Mouse (Mus musculus) forebrain, embryonic 10.5 days (tissue): Measurements from ENCODE around the gene Rnf145. TPM values are rescaled to one million over a fixed set of nuclear protein-coding genes. Genes with fewer than 3 reads are reported as not detected.

Experiments used
- DNase-seq: peaks from one replicate; pipeline ENCODE4 v3.0.0-alpha.2; 2017; ENCODE audit warnings: low spot score; ENCODE audit errors: extremely low spot score
- H3K27ac ChIP-seq: fragments of 300-500 bp; sonication (generic); 2 replicates; pipeline ENCODE4 v1.5.1; 2016; ENCODE audit warnings: mild to moderate bottlenecking
- H3K27me3 ChIP-seq: fragments of 300-500 bp; sonication (generic); 2 replicates; pipeline ENCODE4 v1.6.1; 2016; ENCODE audit warnings: mild to moderate bottlenecking; ENCODE audit not compliant: poor library complexity, severe bottlenecking
- H3K36me3 ChIP-seq: fragments of 300-500 bp; sonication (generic); replicated peaks from 2 replicates; pipeline ENCODE4 v1.6.1; 2016; ENCODE audit warnings: mild to moderate bottlenecking, moderate library complexity
- H3K4me1 ChIP-seq: fragments of 300-500 bp; sonication (generic); 2 replicates; pipeline ENCODE4 v1.6.1; 2016
- H3K4me3 ChIP-seq: fragments of 300-500 bp; sonication (generic); 2 replicates; pipeline ENCODE4 v1.5.1; 2016; ENCODE audit warnings: mild to moderate bottlenecking, moderate library complexity
- H3K9me3 ChIP-seq: fragments of 300-500 bp; sonication (generic); 2 replicates; pipeline ENCODE4 v1.6.1; 2016; ENCODE audit warnings: mild to moderate bottlenecking, moderate library complexity
- WGBS: fragments of 180-500 bp; shearing (Covaris S2); methylation state at CpG from one replicate; pipeline ENCODE4 v1.1.7; 2016; 5-methylcytosine and 5-hydroxymethylcytosine counted together
- polyA plus RNA-seq: library from polyadenylated mRNA; unstranded; fragments of >200 nt; fragmentation: Nextera tagmentation; extraction: Ambion mirVana; gene quantifications from 2 replicates; pipeline ENCODE4 v1.2.1, GENCODE M21; 2016

The Rnf145 gene
- polyA plus RNA-seq, 1 experiment from 2014 or later = 92.8 TPM

DNA sequence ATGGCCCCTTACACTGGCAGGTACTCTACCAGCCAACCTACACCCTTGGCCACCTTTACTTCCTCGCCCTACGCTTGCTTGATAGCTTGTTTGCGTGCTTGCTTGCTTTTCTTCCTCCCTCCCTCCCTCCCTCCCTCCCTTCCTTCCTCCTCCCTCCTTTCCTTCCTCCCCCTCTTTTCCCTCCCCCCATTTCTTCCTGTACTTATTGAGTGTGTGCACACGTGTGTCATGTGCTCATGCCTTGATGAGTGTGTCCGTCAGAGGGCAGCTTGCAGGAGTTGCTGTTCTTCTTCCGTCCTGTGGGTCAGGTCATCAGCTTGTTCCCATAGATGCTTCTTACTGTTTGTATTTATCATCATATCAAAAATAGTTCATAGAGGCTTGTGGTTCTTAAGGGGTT lies 25.2 kb downstream of the Rnf145 start:
- Histone ChIP-seq H3K27me3 (no peaks in the 10 kb centered on the region), H3K9me3 (no peaks in the 10 kb centered on the region), H3K36me3 (peaks cover 96% of the 10 kb centered on the region), H3K4me3 (no peak overlapping the region), H3K27ac (no peak overlapping the region), H3K4me1 (peaks cover 6% of the 10 kb centered on the region)
- DNase-seq = no peak
- 90% methylated on average over 6 of the region's 6 CpGs for WGBS

DNA sequence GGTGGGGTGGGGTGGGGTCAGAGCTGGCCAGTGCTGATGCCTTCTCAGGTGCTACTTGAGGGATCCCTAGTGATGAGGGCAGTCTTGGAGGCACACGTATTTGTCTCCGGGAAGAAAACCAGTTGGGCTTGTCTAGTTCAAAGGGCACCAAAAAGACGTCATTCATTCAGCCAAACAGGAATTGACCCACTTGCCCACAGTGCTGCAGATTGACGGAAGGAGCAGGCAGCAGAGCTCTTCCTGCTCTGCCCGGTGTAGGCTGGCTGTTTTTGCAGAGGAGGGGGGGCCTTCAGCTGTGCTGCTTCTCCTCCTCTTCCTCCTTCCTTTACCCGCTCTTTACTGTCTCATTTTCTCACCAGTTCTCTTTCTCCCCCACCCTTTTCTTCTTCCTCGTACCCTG lies 26.4 kb downstream of the Rnf145 start:
- H3K27ac ChIP-seq = no peak overlapping the region
- no peak overlapping the region for H3K4me3 ChIP-seq
- no peaks in the 10 kb centered on the region for H3K27me3 ChIP-seq
- no peaks in the 10 kb centered on the region; the same call in 1 of the 2 replicates for H3K4me1 ChIP-seq
- H3K36me3 ChIP-seq = peaks cover 98% of the 10 kb centered on the region
- 66% methylated on average over 7 of the region's 7 CpGs for WGBS
- no peak for DNase-seq
- H3K9me3 ChIP-seq = no peaks in the 10 kb centered on the region

DNA sequence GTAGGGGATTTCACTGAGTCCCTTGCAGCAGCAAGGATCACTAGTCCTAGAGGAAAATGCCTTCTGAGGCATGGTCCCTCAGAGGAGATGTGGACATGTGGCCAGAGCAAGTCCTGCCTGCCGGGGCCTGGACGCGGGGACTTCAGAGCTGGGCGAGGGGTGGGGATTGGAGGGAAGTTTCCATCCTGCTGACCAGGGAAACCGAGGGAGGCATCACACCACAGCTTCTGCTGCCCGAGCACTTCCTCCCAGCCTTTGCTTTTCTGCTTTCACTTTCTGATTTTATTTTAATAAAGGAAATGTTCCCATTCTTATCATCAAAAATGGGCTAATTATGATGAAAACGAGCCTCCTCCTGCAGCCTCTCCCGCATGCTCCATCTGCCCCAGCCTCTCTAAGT lies 27.5 kb downstream of the Rnf145 start:
- no peaks in the 10 kb centered on the region for H3K9me3 ChIP-seq
- no peak overlapping the region for H3K27ac ChIP-seq
- whole genome bisulfite sequencing = 85% methylated on average over 8 of the region's 8 CpGs
- no peak overlapping the region for H3K4me3 ChIP-seq
- no peaks in the 10 kb centered on the region for H3K27me3 ChIP-seq
- H3K4me1 ChIP-seq = no peaks in the 10 kb centered on the region
- peaks cover 98% of the 10 kb centered on the region for H3K36me3 ChIP-seq
- no peak for DNase-seq

DNA sequence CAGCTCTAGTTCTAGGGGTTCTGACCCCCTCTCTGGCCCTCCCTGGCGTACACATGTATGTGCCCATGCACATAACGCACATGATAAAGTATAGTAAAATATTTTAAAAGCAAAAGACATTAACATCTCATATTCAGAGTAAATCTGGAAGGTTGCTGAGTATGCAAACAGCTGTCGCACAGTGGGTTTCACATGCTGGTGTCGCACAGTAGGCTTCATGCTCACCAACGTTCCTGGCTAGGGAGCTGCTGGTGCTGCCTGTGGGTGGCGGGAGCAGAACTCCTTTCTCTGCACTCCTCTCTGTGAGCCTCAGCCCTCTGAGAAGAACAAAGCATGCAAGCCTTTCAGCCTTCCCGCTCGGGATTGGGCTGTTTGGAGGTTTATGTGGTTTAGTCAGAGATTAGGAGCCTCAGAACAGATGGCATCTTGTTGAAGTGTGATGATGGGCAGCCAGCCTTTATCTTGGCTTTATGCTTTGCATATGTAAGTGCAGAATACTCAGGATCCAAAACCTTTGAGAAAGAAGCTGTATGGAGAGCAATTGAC lies 29.0 kb downstream of the Rnf145 start:
- H3K36me3 ChIP-seq = peaks cover 98% of the 10 kb centered on the region
- 88% methylated on average over 8 of the region's 8 CpGs for WGBS
- no peak overlapping the region for H3K4me3 ChIP-seq
- no peak overlapping the region for H3K27ac ChIP-seq
- DNase-seq = no peak
- no peaks in the 10 kb centered on the region for H3K27me3 ChIP-seq
- no peaks in the 10 kb centered on the region for H3K4me1 ChIP-seq
- no peaks in the 10 kb centered on the region for H3K9me3 ChIP-seq

DNA sequence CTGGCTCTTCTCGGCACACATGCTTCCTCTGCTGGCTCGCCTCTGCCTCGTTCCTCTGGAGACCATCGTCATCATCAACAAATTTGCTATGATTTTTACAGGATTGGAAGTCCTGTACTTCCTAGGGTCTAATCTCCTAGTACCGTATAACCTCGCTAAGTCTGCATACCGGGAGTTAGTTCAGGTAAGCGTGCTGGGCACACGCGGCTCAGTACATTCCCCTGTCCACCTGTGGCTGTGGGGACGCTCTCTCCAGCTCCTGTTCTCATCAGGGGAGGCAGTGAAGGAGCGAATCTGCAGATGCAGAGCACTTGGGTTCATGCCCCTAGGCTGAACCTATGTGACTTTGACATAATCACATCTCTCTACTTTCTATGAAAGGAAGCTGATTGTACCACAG lies 30.1 kb downstream of the Rnf145 start:
- Histone ChIP-seq H3K27ac (no peak overlapping the region), H3K4me3 (no peak overlapping the region), H3K4me1 (no peaks in the 10 kb centered on the region), H3K27me3 (no peaks in the 10 kb centered on the region), H3K9me3 (no peaks in the 10 kb centered on the region), H3K36me3 (peaks cover 98% of the 10 kb centered on the region)
- DNase-seq = no peak
- WGBS = 97% methylated on average over 12 of the region's 12 CpGs

- H3K9me3 ChIP-seq = no peaks in the 10 kb centered on the region
- H3K27ac ChIP-seq = no peak overlapping the region
- DNase-seq = no peak
- H3K27me3 ChIP-seq = no peaks in the 10 kb centered on the region
- no peak overlapping the region for H3K4me3 ChIP-seq
- WGBS = 95% methylated on average over 10 of the region's 10 CpGs
- peaks cover 97% of the 10 kb centered on the region for H3K36me3 ChIP-seq
- H3K4me1 ChIP-seq = no peaks in the 10 kb centered on the region
These were observed 30.9 kb downstream of the Rnf145 start for GRCm38 (mm10) chr11:44549511-44550278.

GRCm38 (mm10) chr11:44550996-44551395 lies 32.2 kb downstream of the Rnf145 start:
- Histone ChIP-seq H3K27me3 (no peaks in the 10 kb centered on the region), H3K27ac (no peak overlapping the region), H3K36me3 (peaks cover 99% of the 10 kb centered on the region), H3K4me1 (no peaks in the 10 kb centered on the region), H3K4me3 (no peak overlapping the region), H3K9me3 (no peaks in the 10 kb centered on the region)
- WGBS = 95% methylated on average over 6 of the region's 6 CpGs
- DNase-seq = no peak

DNA sequence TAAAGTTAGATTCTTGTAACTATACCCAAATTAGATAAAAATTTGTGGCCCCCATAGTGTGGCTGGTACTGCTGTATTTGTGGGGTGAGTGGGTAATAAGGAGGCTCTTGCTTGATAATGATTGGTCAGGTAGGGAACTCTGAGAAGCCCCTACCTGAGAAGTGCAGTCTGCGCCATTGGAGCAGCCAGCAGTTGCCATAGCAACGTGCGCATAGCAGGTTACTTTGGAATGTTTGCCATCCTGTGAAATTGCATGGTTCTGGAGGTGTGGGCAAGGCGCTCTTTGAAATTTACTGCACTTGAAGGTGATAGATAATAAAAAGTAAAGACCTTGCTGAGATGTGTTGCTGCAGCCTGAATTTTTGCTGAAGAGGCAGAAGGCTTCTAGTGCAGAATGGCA lies 35.6 kb downstream of the Rnf145 start:
- no peaks in the 10 kb centered on the region for H3K27me3 ChIP-seq
- H3K36me3 ChIP-seq = peaks cover 96% of the 10 kb centered on the region
- H3K4me3 ChIP-seq = no peak overlapping the region
- no peak for DNase-seq
- no peaks in the 10 kb centered on the region for H3K9me3 ChIP-seq
- H3K27ac ChIP-seq = no peak overlapping the region
- H3K4me1 ChIP-seq = no peaks in the 10 kb centered on the region
- WGBS = 90% methylated on average over 4 of the region's 4 CpGs

DNA sequence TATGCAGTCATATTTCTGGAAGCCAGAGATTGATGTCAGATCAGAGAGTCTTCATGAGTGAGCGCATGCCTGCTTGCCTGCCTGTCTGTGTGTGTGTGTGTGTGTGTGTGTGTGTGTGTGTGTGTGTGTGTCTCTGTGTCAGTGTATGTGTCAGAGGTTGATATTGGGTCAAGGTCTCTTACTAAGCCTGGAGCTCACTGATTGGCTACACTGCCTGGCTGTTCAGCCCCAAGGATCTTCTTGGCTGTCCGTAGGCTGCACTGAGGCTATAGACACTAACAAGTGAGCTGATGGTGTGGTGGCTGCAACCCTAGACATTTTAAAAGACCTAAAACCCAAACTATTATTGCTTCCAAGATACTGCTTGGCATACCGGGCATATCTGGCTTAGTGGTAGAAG lies 39.8 kb downstream of the Rnf145 start:
- H3K4me3 ChIP-seq = no peak overlapping the region
- no peak overlapping the region for H3K27ac ChIP-seq
- H3K27me3 ChIP-seq = no peaks in the 10 kb centered on the region
- peaks cover 96% of the 10 kb centered on the region for H3K36me3 ChIP-seq
- WGBS = 98% methylated on average over 3 of the region's 3 CpGs
- H3K9me3 ChIP-seq = no peaks in the 10 kb centered on the region
- no peak for DNase-seq
- H3K4me1 ChIP-seq = no peaks in the 10 kb centered on the region

DNA sequence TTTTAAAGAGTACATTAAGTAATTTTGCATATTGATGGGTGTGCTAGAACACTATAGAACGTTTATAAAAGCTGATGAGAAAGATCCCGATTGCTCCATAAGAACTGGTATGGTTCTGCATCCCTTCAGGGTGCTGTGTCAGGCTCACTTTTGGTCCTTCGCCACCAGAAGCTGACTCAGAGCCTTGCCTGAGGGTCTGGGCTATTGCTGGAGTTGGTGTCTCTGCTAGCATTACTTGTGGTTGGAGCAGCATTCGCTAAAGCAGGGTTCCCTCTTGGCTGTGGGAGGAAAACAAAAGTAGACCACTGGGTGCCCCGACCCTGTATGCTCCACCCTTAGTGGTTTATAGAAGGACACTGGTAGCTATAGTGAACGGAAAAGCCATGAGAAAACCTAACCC lies 40.7 kb downstream of the Rnf145 start:
- no peaks in the 10 kb centered on the region for H3K27me3 ChIP-seq
- DNase-seq = no peak
- no peaks in the 10 kb centered on the region for H3K9me3 ChIP-seq
- H3K4me1 ChIP-seq = no peaks in the 10 kb centered on the region
- H3K4me3 ChIP-seq = no peak overlapping the region
- no peak overlapping the region for H3K27ac ChIP-seq
- H3K36me3 ChIP-seq = peaks cover 97% of the 10 kb centered on the region
- 90% methylated on average over 6 of the region's 6 CpGs for WGBS

- DNase-seq = no peak
- Histone ChIP-seq H3K9me3 (no peaks in the 10 kb centered on the region), H3K4me1 (no peaks in the 10 kb centered on the region), H3K27ac (no peak overlapping the region), H3K36me3 (peaks cover 97% of the 10 kb centered on the region), H3K27me3 (no peaks in the 10 kb centered on the region), H3K4me3 (no peak overlapping the region)
- 94% methylated on average over 8 of the region's 8 CpGs for WGBS
These were observed 41.6 kb downstream of the Rnf145 start for GRCm38 (mm10) chr11:44560396-44560795.

- no peak for DNase-seq
- WGBS = 91% methylated on average over 21 of the region's 21 CpGs
- H3K4me3 ChIP-seq = no peak overlapping the region
- no peaks in the 10 kb centered on the region for H3K9me3 ChIP-seq
- H3K27me3 ChIP-seq = no peaks in the 10 kb centered on the region
- no peaks in the 10 kb centered on the region for H3K4me1 ChIP-seq
- no peak overlapping the region for H3K27ac ChIP-seq
- peaks cover 99% of the 10 kb centered on the region for H3K36me3 ChIP-seq
These were observed 42.8 kb downstream of the Rnf145 start for GRCm38 (mm10) chr11:44561476-44562015.

- Histone ChIP-seq H3K36me3 (peaks cover 100% of the 10 kb centered on the region), H3K27ac (no peak overlapping the region), H3K4me3 (no peak overlapping the region), H3K9me3 (no peaks in the 10 kb centered on the region), H3K4me1 (no peaks in the 10 kb centered on the region), H3K27me3 (no peaks in the 10 kb centered on the region)
- WGBS = 88% methylated on average over 11 of the region's 12 CpGs
- no peak for DNase-seq
These were observed 43.8 kb downstream of the Rnf145 start for GRCm38 (mm10) chr11:44562389-44563135.
